Mouse (Mus musculus) c-Kit-negative CD71-positive TER-119-positive erythroid progenitor cells, embryonic 14.5 days (primary cell): ENCODE results near the gene Irs1.

Experiments
- DNase-seq: peaks from one replicate; pipeline ENCODE4 v3.0.0-alpha.2; 2013; ENCODE audit warnings: low read depth, low spot score

The Irs1 gene

DNA sequence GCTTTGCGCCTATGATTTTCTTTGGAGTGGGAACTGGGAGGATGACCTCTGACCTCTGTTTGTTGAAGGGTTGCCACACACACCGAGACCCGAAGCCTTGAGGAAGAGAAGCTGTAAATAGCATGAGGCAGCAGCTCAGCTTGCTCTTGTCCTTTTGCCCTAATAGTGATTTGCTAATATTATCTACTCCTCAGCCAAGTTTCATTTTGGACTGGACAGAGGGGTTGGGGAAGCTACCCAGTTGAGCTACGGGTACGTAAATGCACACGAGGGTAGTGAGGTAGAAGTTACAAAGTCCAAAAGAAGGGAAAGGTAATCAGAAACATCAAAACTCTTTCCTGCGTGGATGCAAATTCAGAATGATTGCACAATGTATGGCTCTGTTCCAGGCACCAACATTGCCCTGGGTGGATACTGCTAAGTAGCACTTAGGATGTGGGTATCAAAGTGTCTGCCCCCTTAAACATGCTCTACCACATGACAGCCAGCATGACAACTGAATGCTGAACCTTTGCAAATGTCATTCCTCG lies 107.2 kb downstream of the Irs1 start:
- no peak for DNase-seq
